Mouse (Mus musculus): ENCODE results near the gene Dhodh. TPM values are rescaled to one million over a fixed set of nuclear protein-coding genes. Genes with fewer than 3 reads are reported as not detected.

The Dhodh gene
- polyA plus RNA-seq, 1 experiment: 11.9 TPM

DNA sequence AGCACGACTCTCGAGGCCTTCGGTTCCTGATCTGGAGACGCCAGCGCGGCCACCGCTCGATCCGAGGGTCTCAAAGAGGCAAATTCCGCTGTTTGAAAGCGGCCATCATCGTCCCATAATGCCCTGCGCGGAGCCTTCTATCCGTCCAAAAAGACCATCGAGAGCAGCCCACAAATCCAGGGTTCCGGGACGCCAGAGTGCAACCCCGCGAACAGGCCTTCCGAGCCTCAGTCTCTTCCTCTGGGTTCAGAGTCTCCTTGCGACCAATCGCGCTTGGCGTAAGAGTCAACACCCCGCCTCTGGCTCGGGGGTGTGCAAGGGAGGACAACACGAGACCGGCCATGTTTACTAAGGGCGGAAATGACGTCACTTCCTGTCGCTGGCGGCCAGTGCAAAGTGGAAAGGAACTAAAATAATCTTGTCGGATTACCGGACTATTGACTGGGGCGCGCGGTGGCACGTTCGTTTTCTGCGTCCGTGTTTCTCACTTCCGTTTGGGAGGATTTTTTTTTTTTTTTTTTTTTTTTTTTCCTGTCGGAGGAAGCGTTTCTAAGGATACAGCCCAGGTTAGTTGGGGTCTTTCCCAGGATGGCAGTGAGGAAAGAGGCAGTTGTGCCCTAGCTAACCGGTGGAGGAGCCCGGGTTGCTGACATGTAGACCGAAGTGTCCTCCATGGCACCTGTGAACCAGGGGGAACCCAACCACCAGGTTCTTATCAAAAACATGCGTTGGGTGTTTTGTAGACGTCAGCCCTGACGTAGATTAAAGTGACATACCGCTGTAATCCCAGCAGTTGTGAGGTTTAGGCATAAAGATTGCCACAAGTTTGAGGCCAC, 42.8 kb downstream of the Dhodh start, which contains the start of the genes Dhx38 and Txnl4b:
TSS of gene Dhx38 (minus strand) at position 364 of the 836 bp plus-strand sequence.
TSS of gene Txnl4b (plus strand) at position 395 of the 836 bp plus-strand sequence.
- no peaks in the 10 kb centered on the region; the same call in 1 of the 2 replicates for H3K4me1 ChIP-seq (ENCODE audit: control insufficient read depth, insufficient read depth, insufficient read length, low read length)
- TF ChIP-seq POLR2A (IDR thresholded peaks at IDR 0.05; ENCODE audit: low read depth, low read length) (peak; percentile 34; the same call in 1 of the 2 replicates), CTCF (IDR thresholded peaks at IDR 0.05; ENCODE audit: extremely low read depth, insufficient read length, insufficient replicate concordance, low read depth, low read length) (no peak)
- H3K27ac ChIP-seq (ENCODE audit: insufficient read depth, low read depth, low read length): peak within 1 kb of the TSS; percentile 89
- H3K36me3 ChIP-seq (ENCODE audit: control insufficient read depth, insufficient read depth, low read length): peaks cover 28% of the 10 kb centered on the region
- peak within 1 kb of the TSS; percentile 90 for H3K4me3 ChIP-seq (ENCODE audit: low read depth, low read length)
- WGBS: under 1% methylated on average over 52 of the region's 52 CpGs
- H3K27me3 ChIP-seq (ENCODE audit: control insufficient read depth, insufficient read depth, low read length): no peaks in the 10 kb centered on the region

DNA sequence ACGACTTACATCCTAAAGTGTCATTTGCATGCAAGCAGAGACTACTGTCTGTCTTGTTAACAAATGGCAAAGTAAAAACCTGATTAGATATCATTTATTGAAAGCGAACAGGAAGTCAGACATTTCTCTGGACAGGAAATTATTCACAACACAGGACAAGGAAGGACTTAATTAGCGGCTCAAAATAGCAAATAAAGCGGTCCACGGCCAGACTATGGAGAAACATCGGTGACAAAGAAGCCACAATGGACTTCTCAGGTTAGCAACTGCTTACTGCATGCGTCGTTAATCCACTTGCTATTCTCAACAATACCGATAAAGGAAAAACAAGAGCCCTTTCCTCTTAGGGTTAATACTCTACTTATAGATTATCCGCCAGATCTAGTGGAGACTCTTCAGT, 43.7 kb downstream of the Dhodh start:
- Histone ChIP-seq H3K36me3 (ENCODE audit: control insufficient read depth, insufficient read depth, low read length) (peaks cover 33% of the 10 kb centered on the region), H3K4me3 (ENCODE audit: low read depth, low read length) (peak overlapping the region; percentile 90), H3K4me1 (ENCODE audit: control insufficient read depth, insufficient read depth, insufficient read length, low read length) (no peaks in the 10 kb centered on the region; the same call in 1 of the 2 replicates), H3K27me3 (ENCODE audit: control insufficient read depth, insufficient read depth, low read length) (no peaks in the 10 kb centered on the region), H3K27ac (ENCODE audit: insufficient read depth, low read depth, low read length) (peak overlapping the region; percentile 89)
- TF ChIP-seq POLR2A (IDR thresholded peaks at IDR 0.05; ENCODE audit: low read depth, low read length) (no peak), CTCF (IDR thresholded peaks at IDR 0.05; ENCODE audit: extremely low read depth, insufficient read length, insufficient replicate concordance, low read depth, low read length) (no peak)
- 3% methylated on average over 10 of the region's 10 CpGs for WGBS

DNA sequence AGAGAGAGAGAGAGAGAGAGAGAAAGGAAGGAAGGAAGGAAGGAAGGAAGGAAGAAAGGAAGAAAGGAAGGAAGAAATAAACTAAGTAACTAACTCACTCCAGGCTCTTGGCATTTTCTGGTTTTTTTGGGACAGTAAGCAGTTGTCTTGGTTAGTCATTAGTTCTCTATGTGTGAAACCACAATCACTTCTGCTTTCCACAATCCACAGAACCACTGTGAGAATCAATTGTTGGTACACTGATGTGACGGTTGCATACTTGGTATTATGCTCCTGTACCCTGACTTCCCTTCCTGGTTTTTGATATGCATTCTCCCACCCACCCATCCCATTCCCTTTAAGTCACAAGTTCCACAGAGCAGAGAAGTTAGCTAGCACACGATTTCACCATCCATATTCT, 44.6 kb downstream of the Dhodh start:
- H3K27me3 ChIP-seq (ENCODE audit: control insufficient read depth, insufficient read depth, low read length): no peaks in the 10 kb centered on the region
- TF ChIP-seq CTCF (IDR thresholded peaks at IDR 0.05; ENCODE audit: extremely low read depth, insufficient read length, insufficient replicate concordance, low read depth, low read length): no peak
- TF ChIP-seq POLR2A (IDR thresholded peaks at IDR 0.05; ENCODE audit: low read depth, low read length): no peak
- H3K4me3 ChIP-seq (ENCODE audit: low read depth, low read length): no peak overlapping the region
- no peaks in the 10 kb centered on the region; the same call in 1 of the 2 replicates for H3K4me1 ChIP-seq (ENCODE audit: control insufficient read depth, insufficient read depth, insufficient read length, low read length)
- peaks cover 37% of the 10 kb centered on the region for H3K36me3 ChIP-seq (ENCODE audit: control insufficient read depth, insufficient read depth, low read length)
- no peak overlapping the region for H3K27ac ChIP-seq (ENCODE audit: insufficient read depth, low read depth, low read length)
- 61% methylated on average over 2 of the region's 2 CpGs for WGBS

DNA sequence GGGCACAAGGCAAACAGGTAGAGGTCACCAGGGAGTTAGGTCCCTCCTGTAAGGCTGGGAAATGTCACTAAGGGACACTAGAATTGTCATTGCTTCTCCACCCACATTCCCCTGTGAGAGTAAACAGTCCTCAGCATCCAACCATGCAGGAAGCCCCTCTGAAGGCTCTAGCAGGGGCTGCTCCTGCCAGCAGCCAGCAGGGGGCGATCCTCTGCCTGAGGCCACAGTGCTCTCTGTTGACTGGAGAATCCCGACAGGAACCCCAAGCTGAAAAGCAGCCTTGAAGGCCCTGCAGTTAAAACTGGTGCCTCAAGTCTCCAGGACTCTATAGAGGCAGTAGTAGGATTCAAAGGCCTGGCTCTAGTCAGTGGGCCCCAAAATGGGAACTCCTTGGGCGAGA, 56.8 kb downstream of the Dhodh start:
- Histone ChIP-seq H3K27ac (ENCODE audit: insufficient read depth, low read depth, low read length) (no peak overlapping the region), H3K27me3 (ENCODE audit: control insufficient read depth, insufficient read depth, low read length) (no peaks in the 10 kb centered on the region), H3K4me3 (ENCODE audit: low read depth, low read length) (no peak overlapping the region), H3K36me3 (ENCODE audit: control insufficient read depth, insufficient read depth, low read length) (peaks cover 84% of the 10 kb centered on the region), H3K4me1 (ENCODE audit: control insufficient read depth, insufficient read depth, insufficient read length, low read length) (no peaks in the 10 kb centered on the region)
- no peak for TF ChIP-seq POLR2A (IDR thresholded peaks at IDR 0.05; ENCODE audit: low read depth, low read length)
- peak; percentile 59; the same call in 1 of the 2 replicates for TF ChIP-seq CTCF (IDR thresholded peaks at IDR 0.05; ENCODE audit: extremely low read depth, insufficient read length, insufficient replicate concordance, low read depth, low read length)
- WGBS: 41% methylated on average over 3 of the region's 3 CpGs

DNA sequence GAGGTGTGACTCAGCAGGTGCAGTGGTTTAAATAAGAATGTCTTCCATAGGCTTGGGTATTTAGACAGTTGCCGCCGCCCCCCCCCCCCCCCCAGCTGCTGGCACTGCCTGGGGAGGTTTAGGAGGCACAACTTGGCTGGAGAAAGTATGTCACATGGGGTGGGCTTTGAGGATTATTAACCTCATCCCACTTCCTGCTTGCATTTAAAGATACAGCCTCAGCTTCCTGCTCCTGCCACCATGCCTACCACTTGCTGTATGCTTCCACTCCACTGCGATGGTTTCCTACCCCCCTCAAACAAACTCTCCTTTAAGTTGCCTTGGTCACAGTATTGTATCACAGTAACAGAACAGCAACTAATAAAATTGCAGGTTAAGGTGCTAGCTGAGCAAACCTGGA, 64.4 kb downstream of the Dhodh start:
- Histone ChIP-seq H3K27ac (ENCODE audit: insufficient read depth, low read depth, low read length) (no peak overlapping the region), H3K4me1 (ENCODE audit: control insufficient read depth, insufficient read depth, insufficient read length, low read length) (no peaks in the 10 kb centered on the region), H3K4me3 (ENCODE audit: low read depth, low read length) (no peak overlapping the region), H3K36me3 (ENCODE audit: control insufficient read depth, insufficient read depth, low read length) (peaks cover 17% of the 10 kb centered on the region), H3K27me3 (ENCODE audit: control insufficient read depth, insufficient read depth, low read length) (no peaks in the 10 kb centered on the region)
- WGBS: 56% methylated on average over 3 of the region's 3 CpGs
- TF ChIP-seq CTCF (IDR thresholded peaks at IDR 0.05; ENCODE audit: extremely low read depth, insufficient read length, insufficient replicate concordance, low read depth, low read length): no peak
- no peak for TF ChIP-seq POLR2A (IDR thresholded peaks at IDR 0.05; ENCODE audit: low read depth, low read length)

DNA sequence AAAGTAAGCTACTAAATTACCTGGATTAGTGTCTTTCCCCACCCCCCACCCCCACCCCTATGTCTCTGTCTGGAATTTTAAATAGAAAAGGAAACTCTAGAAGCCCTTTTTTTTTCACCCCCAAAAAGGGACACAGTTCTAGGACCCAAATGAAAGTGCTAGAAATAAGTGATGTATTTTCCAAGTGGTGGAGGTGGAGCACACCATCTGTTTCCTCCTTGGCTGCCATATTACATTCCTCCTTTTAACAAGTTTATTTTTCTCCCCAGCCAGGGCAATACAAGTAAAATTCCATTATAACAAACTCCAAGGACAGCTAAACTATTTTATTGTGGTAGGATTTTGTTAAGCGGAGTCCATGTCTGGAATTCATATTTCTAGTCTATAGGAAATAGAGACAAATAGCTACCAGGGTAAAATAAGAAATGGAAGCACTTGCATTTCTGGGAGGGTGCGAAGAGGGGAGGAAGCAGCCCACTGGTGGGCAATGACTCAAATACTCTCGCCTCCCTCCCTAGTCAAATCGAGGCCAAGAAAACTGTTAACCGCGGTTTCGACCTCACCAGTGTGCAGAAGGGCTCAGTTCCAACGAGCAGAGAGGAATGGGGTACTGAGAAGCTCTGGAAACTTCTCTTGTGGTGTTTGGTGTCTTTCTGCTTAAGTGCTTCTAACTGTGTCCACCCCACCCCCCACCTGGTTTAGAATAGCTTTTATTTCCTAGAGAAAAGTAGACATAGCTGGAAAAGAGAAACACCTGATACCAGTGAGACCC, 65.5 kb downstream of the Dhodh start:
- H3K4me1 ChIP-seq (ENCODE audit: control insufficient read depth, insufficient read depth, insufficient read length, low read length): no peaks in the 10 kb centered on the region
- H3K27ac ChIP-seq (ENCODE audit: insufficient read depth, low read depth, low read length): no peak overlapping the region
- no peaks in the 10 kb centered on the region for H3K27me3 ChIP-seq (ENCODE audit: control insufficient read depth, insufficient read depth, low read length)
- TF ChIP-seq POLR2A (IDR thresholded peaks at IDR 0.05; ENCODE audit: low read depth, low read length) (no peak), CTCF (IDR thresholded peaks at IDR 0.05; ENCODE audit: extremely low read depth, insufficient read length, insufficient replicate concordance, low read depth, low read length) (no peak)
- H3K4me3 ChIP-seq (ENCODE audit: low read depth, low read length): no peak overlapping the region
- peaks cover 7% of the 10 kb centered on the region for H3K36me3 ChIP-seq (ENCODE audit: control insufficient read depth, insufficient read depth, low read length)
- 72% methylated on average over 8 of the region's 8 CpGs for WGBS

DNA sequence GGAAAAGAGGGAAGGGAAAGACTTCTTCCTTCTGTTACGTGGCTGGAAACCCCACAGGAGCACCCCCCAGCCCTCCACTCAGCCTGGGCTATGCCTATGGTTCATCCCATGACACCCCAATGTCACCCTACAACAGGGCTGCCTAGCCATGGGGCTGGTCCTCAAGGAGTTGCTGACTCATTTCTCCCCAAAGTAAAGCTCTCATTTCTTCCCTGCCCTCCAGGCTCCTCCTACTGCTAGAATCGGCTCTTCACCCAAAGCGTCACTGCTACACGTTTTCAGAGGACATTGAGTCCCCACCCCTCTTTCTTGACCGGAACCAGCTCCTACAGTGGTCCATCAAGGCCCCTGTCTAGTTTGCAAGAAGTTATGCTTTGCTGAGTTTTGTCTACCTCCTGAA, 66.3 kb downstream of the Dhodh start:
- Histone ChIP-seq H3K36me3 (ENCODE audit: control insufficient read depth, insufficient read depth, low read length) (peaks cover under 1% of the 10 kb centered on the region; the same call in 1 of the 2 replicates), H3K27me3 (ENCODE audit: control insufficient read depth, insufficient read depth, low read length) (no peaks in the 10 kb centered on the region), H3K4me3 (ENCODE audit: low read depth, low read length) (no peak overlapping the region), H3K4me1 (ENCODE audit: control insufficient read depth, insufficient read depth, insufficient read length, low read length) (no peaks in the 10 kb centered on the region), H3K27ac (ENCODE audit: insufficient read depth, low read depth, low read length) (no peak overlapping the region)
- TF ChIP-seq CTCF (IDR thresholded peaks at IDR 0.05; ENCODE audit: extremely low read depth, insufficient read length, insufficient replicate concordance, low read depth, low read length) (no peak), POLR2A (IDR thresholded peaks at IDR 0.05; ENCODE audit: low read depth, low read length) (no peak)
- whole genome bisulfite sequencing: 60% methylated on average over 5 of the region's 5 CpGs

Other genes starting within 250 kb of the Dhodh start
- gene Pmfbp1, start 114.6 kb downstream of the Dhodh start, polyA plus RNA-seq (2012; rRNA removed): not detected in 2 replicates
- 10.2 and 22.1 TPM in 2 replicates for gene Dhx38, start 42.8 kb downstream of the Dhodh start, polyA plus RNA-seq (2012; rRNA removed)
- 2.4 and 3.5 TPM in 2 replicates for gene Txnl4b, start 42.8 kb downstream of the Dhodh start, polyA plus RNA-seq (2012; rRNA removed)
- 0.94 and 5.7 TPM in 2 replicates for gene Hp, start 29.5 kb downstream of the Dhodh start, polyA plus RNA-seq (2012; rRNA removed)
- gene Pkd1l3, start 5.8 kb upstream of the Dhodh start, polyA plus RNA-seq (2012; rRNA removed): 0.03 and 0.10 TPM in 2 replicates
- gene Ist1, start 84.6 kb upstream of the Dhodh start, polyA plus RNA-seq (2012; rRNA removed): 14.4 and 30.3 TPM in 2 replicates
- 2.0 and 6.5 TPM in 2 replicates for gene Zfp821, start 96.9 kb upstream of the Dhodh start, polyA plus RNA-seq (2012; rRNA removed)
- gene Atxn1l, start 129.1 kb upstream of the Dhodh start, polyA plus RNA-seq (2012; rRNA removed): 5.1 and 12.0 TPM in 2 replicates
- 11.3 and 18.8 TPM in 2 replicates for gene Ap1g1, start 169.9 kb upstream of the Dhodh start, polyA plus RNA-seq (2012; rRNA removed)

All from small intestine, adult 2 months (tissue).